Mouse (Mus musculus): Measurements from ENCODE around the gene Piwil4.
"Not testable (repeated sequence)": the region's sequence is repeated elsewhere in the genome, so short reads cannot be mapped to it uniquely, and the experiment has no call there.

The Piwil4 gene

DNA sequence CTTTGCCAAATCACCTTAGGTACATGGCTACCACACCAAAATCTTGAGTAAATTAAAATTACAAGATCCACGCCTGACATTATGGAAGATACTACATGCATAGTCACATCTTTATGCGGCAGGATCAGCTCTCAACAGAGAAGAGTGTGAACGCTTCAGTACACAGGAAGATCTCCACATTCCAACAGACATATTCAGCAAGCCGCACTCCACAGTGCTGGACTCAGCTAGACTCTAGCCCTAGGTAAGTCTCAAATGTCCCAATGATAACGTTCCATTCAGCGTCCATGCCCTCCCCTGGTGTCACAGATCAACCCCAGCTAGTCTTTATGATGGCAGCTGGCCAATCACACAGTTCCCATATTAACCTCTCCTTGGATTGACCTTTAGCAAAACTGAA, 14.5 kb downstream of the Piwil4 start:
- DNase-seq (ENCODE audit: low spot score): no peak

DNA sequence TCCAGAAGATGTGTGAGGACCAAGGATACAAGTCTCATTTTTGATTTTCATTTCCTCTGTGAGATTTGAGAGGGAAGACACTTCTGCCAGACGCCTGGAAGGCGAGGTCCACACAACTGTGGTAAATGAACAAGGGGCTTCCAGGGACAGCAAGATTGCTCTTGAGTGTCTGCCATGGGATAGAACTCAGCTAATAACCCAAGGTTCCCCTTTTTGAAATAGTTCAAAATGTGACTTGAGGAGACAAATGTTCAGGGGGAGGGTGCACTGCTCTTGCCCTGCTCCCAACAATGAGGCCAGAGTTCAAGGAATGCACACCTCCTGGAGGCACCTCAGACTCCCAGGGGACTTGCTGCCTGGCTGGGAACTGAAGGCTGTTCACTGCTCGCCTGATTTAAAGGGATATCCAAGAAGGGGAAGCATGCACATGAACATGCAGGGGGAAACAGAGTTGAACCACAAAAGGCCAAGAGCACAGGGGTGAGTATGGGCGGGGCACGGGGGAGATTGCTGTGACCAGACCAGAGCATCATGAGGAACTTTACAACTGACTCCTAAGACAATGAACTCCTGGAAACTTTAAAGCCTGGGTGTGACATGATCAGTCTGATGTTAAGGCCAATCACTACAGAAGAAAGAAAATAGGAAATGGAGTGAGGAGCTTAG, 15.6 kb downstream of the Piwil4 start:
- no peak for DNase-seq (ENCODE audit: low spot score)

DNA sequence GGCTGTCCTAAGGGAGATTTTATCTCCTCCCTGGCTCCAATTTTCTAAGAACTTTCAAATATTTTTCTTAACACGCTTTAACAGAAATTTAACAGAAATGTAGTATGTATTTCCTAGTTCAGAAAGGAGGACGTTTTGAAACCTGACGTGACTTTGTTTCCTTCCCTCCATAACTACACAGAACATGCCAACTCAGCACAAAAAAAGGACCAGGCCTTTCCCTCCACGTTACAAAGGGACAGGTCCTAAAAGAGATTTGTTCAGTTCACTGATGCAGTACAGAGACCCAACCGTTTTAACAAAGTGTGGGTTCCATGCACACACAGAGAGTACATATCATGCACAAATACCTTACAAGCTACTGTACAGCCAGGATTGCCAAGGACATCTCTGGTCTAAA, 18.9 kb downstream of the Piwil4 start:
- DNase-seq (ENCODE audit: low spot score): no peak

DNA sequence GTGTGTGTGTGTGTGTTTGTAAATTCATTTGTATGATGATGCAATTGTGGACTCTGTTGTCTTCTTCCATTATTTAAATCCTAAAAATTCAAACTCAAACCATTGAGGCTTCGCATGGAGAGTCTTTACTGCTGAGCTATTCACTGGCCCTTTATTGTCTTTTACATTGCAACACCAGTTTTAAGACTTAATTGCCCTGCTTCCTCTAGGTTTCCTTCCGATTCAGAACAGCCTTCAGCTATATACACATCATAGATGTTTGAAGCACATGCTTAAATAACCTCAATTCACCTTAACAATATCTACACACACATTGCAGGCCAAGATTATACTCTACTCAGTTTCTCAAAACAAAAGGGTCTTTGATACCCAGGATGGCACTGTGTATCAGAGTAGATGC, 20.1 kb downstream of the Piwil4 start:
- no peak for DNase-seq (ENCODE audit: low spot score)

DNA sequence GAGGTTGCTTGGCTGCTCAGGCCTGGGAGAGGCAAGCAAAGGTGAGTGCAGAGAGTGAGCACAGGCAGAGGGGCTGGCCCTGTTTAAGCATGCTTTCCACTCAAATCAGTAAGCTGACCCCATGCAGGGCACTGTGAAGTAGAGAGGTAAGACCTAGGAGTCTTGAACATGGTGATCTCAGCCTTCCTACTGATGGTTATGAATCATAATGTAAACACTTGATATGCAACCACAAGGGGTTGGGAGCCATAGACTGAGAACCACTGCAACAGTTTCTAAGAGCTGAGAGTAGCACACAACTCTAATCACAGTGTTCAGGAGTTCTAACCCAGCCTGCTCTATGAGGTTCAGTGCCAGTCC, 22.2 kb downstream of the Piwil4 start:
- DNase-seq (ENCODE audit: low spot score): no peak

DNA sequence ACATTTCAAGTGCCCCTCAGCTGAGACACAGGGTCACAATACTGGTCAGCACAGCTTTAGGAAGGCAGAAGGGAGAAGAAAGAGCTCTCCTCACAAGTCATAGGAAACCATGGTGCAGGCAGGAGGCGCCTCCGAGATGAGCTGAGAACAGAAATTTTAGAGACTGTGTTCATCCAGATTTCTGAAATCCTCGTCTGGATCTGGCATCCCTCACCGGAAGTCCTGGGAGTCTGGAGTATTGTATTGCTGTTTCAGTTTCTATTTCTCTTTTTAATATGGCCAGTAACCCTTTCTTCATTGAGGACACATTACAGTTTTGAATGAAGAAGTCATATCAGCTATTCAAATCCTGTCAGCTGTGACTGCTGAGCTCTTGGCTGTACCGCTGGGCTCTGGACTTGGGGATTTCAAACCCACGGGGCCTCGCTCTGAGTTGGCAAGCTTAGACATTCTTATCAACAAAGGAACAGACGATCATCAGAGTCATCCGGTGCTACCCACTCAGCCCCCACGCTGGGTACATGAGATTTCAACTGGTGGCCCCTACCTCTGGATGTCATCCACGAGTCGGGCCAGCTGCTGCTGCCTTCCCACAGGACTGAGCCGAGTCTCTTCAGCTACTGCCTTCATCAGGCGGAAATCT, 22.7 kb downstream of the Piwil4 start:
- DNase-seq (ENCODE audit: low spot score): no peak

DNA sequence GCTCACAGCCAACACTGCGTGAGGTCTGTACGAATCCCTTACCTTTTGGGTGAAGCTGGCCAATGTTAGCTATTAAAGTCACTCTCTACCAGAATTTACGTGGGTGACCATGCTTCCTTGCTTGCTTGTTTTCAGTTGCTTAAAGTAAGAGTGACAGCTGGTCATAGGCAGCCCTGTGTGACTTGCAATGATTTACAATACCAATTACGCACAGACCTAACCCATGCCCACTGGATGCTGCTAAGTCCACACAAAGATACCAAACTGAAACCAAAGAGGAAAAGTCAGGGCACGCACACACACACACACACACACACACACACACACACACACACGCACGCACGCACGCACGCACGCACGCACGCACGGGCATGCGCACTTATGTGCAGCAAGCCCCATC, 25.3 kb downstream of the Piwil4 start:
- no peak for DNase-seq (ENCODE audit: low spot score)

DNA sequence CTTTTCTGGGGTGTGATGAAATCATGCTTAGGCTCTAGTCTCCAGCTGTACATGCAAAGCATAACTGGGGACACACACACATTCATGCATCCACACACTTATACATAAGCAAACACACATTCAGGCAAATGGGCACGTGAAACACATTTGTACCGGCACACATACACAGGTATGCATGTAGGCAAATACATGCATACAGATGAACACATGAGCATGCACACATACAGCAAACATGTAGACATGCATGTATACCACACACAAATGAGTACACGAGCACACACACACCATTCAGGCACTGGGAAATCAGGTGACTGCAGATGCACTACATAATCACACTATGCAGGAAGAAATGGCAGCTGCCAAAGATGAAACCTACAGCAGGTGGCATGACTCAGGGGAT, 29.6 kb downstream of the Piwil4 start:
- DNase-seq (ENCODE audit: low spot score): no peak

DNA sequence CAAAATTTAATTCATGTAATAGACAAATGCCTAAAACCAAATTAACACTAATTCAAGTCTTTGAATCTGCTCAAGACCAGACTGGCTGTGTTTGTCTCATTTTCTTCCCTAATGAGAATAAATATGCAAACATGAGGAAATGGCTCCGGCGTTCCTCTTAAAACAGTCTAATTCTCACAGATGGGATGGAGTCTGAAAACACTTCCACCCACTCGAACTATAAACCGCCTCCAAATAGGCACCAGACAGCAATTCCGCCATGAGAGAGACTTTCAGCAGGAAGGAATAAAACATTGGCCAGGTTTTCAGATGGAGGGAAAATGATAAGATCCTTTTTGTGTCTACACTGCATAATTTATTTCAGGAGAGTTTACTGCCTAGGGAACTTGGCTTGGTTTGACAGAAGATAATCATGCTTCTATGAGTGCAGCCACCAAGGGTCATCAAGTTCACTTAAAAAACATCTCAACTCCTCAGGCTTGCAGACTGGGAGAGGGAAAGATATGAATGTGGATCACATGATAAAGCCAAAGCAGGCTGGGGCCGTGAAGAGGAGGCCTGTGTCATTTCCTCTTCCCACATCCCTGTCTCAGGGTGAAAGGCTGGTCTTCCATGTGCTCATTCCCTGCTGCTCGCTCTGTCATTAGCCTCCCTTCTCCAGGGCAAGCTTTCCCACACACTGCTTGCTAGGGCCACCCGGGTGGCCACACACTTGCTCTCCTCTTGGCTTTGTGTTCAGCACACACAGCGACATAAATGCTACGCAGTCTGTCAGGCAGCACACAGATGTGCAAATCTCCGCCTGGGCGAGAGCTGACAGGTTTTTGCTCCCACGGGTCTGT, 35.0 kb downstream of the Piwil4 start:
- DNase-seq (ENCODE audit: low spot score): no peak

DNA sequence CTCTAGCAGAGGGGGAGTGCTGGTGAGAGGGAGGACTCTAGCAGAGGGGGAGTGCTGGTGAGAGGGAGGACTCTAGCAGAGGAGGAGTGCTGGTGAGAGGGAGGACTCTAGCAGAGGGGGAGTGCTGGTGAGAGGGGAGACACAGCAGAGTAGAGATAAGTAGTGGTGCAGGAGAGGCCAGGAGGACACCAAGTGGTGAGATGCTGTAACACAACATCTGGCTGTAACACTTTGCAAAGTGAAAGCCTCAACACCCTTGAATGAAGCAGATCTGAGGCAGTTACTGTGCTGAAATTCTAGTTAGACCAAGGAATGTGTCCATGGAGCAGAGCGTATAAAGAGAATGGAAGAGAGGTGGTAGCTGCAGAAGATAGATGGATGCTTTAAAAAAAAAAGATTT, 39.7 kb downstream of the Piwil4 start:
- DNase-seq (ENCODE audit: low spot score): not testable (repeated sequence)

DNA sequence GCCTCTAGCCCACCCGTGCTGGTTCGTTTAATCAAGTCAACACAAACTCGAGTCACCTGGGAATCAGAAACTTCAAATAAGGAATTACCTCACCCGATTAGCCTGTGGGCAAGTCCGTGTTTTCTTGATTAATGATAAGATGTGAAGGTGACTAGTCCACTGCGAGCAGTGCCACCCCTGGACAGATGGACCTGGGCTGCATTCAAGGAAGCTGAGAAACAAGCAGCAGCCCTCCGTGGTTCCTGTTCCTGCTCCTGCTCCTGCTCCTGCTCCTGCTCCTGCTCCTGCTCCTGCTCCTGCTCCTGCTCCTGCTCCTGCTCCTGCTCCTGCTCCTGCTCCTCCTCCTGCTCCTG, 41.3 kb downstream of the Piwil4 start:
- no peak for DNase-seq (ENCODE audit: low spot score)

DNA sequence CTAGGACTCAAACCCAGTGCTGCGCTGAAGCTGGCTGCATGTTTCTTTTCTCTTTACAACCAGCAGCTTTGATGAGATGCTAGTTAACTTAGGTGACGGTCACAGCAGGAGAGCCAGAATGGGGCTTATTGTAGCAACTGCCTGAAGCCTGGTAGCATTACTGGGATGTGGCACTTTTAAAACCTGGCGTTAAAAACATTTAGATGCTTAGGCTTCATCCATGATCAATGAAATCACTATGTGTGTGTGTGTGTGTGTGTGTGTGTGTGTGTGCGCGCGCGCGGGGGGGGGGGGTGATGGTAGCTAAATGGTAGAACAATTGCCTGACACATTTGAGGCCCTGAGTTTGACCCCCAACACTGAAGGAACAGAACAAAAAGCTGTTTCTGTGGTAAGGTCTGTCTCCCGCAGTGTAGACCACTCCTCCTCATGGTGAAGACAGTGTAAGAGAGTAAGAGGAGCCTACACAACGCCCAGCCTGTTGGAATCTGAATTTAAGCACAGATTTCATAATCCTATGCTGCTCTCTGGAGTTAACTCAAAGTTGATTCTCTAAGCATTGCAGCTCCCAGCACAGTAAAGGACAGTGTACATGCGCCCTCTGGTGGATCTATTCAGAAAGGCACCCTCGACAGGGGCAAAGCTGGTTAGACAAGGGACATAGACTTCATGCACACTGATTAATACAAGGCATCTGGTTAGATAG, 41.8 kb downstream of the Piwil4 start:
- peak; percentile 52 for DNase-seq (ENCODE audit: low spot score)

DNA sequence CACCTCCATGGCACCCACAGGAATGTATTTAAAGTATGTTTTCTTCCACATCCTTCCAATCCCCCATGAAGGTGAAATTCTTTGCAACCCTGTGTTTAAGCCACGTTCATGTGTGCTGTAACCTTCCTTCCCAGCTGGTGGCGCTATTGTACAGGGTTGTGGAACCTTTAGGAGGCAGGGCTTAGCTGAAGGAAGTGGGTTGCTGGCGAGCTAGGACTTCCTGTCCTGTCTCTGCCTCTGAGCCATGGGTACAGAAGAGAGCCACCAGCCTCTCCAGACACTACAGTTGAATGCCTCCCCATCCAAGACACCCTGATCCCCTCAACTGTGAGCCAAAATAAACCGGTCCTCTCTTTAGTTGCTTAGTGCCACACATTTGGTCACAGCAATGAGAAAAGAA, 42.6 kb downstream of the Piwil4 start:
- peak; percentile 13 for DNase-seq (ENCODE audit: low spot score)

DNA sequence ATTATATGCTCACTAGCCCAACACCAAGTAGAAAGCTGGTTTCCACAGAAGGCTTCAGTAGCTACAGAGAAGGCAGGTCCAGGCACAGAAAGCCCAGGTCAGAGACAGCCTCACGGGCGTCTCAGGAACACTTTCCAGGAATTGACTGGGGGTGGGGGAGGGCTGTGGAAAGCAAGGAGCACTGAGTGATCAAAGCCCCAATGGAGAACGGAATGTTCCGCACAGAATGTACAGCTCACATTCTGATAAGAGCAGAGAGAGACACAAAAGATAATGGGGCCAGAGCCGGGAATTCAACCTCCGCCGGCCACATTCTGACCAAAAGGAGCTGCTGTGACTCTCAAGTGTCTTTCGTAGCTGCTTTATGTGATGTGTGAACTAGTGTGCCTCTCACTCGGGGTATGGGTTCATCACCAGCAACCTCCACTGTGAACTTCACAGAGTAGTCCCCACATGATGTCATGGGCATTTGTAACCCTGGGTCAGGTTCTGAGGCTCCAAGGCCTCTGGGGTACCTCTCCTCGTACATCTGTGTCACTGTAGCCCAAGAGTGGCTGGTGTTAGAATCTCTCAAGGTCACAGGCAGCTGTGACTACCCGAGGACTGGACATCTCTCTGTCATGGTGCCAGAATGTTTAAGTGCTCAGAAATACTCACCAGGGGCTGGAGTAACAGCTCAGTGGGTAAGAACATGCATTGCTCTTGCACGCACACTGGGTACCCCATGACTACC, 51.0 kb downstream of the Piwil4 start:
- no peak for DNase-seq (ENCODE audit: low spot score)

DNA sequence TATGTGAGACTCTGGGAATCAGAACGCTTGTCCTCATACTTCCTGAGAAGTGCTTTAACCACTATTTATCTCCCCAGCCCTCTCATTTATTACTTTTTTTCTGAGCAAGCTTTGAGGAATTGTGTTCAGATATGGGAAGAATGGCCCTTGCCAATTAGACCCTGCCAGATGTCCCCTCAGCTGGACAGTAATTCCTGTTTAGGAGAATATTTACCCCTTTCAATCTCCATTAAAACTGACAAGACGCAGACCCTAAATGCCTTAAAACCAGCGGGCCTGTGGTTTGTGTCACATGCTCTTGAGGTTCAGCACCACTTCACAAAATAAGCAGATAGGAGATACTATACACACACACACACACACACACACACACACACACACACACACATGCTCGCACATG, 56.2 kb downstream of the Piwil4 start:
- DNase-seq (ENCODE audit: low spot score): no peak

DNA sequence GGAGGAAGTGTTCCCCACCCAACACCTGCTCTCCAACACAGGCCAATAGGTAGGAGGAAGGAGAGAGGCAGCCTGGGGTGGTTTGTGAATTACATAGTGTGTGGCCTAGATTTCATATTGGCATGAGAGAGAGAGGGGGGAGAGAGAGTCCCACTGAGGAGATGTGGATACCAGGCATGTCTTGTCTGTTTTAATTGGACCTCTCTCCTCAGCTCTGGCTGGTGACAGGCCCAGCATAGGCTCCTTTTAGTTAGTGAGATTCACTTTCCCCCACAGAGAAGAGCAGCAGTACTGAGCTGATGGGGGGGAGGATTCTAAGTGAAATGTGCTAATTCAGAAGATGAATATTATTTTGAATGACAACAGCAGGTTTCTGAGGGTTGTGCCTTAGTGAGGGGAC, 57.8 kb downstream of the Piwil4 start:
- no peak for DNase-seq (ENCODE audit: low spot score)

DNA sequence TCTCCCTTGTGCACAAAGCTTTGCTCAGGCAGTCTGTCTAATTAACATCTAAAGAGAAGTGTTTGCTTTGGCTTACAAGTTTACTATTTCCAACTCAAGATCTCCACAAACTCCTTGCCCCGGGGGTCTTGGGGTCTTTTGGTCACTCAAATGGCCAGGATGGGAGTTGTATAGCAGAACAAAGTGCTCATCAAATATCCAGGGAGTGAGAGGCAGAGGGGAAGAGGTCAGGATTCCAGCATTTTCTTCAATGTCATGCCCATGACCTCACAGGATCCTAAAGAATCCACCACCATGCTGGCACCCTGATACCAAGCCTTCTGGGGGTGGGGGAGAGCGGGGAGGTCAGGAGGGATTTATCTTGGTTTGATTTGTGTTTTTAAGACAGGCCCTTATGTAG, 59.9 kb downstream of the Piwil4 start:
- DNase-seq (ENCODE audit: low spot score): no peak

DNA sequence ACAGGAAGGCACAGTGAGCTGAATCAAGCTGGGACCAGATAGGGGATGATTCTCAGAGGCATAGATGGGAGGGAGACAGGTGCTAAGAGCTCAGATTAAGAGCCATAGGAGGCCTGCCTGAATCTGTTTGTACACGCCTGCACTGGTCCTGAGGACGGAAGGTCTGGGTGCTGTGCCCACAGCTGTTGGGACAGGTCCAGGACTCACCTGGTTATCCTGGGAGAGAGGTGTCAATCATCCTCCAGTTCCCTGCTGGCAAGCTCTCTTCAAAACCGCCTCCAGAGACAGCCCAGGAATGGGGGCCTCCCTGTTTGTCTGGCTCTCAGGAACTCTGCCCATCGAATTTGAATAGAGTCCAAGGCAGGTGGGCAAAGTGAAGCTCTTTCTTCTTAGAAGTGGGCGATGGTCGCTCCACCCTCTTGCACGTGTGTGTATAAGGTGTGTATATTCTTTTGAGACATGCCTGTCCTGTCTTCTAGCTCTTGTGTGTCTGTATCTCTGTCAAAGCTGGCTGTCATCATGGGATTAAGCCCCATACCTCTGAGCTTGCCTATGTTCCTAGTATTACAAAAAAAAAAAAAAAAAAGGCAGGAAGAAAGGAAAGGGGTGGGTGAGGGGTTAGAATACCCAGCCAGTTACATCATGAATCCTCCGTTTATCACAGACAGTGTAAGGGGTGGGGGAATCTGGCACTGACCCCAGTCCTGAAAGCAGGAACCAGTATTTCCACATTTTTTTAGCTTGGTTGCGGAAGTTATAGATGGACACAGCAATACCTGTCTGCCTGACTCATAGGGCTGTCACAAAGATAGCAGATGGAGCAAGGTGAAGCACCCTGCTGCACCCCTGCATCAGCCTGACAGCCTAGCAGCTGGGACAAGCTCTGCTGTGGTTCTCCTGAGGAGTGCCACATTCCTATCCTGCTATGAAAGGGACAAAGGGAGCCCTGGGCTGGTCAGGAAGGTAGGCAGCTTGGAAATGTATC, 64.5 kb downstream of the Piwil4 start:
- no peak for DNase-seq (ENCODE audit: low spot score)

DNA sequence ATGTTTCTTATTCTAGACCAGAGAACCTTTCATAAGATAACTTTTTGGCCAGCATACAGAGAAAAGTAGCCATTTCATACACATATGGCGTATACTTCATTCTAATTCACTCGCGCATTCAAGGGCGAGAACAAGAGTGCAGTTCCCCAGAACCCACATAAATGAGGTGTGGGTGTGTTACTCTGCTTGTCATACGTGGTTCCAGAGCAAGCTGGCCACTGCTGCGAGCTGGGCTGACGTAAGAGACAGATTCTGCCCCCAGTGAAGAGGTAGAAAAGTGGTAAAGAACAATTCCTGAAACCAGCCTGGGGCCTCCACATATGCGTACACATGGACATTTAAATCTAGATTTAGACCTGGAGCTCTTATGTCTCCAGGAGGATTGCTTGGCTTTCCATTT, 66.0 kb downstream of the Piwil4 start:
- DNase-seq (ENCODE audit: low spot score): no peak

DNA sequence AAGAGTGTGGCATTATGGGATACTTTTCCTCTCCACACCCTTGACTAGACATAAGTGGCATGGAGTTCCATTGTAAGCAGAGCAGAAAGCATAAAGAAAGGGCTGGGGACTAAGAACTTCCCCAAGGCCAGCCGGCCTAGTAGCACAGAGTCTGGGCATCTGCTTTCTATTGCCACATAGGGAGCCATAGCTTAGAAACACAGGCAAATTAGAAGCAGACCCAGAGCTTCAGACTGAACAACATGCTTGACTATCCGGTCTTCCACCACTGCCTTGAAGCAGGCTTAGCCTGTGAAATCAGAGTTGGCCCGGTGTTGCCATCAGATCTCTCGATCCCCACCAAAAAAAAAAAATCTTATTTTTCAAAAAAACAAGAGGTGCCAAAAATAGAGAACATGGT, 67.4 kb downstream of the Piwil4 start:
- DNase-seq (ENCODE audit: low spot score): no peak

DNA sequence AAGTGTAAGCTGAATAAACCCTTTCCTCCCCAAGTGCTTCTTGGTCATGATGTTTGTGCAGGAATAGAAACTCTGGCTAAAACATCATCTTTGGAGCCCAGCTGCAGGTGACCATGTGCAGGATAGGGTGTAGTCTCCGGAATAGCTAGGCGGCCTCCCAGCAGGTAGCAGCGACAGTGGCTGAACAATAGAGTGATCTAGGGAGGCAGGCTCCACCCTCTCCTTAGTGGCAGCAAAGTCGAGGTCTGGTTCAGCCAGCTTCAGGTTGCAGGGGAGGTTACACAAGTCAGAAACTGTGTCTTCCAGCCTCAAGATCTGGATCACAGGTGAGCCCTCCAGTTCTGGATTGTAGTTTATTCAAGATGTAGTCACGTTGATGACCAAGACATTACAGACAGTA, 68.6 kb downstream of the Piwil4 start:
- not testable (repeated sequence) for DNase-seq (ENCODE audit: low spot score)

Measured in T-cell, adult 2 months (primary cell).